Comparison of ENCODE assay signal across 33 mouse cellular contexts in the genomic region with DNA sequence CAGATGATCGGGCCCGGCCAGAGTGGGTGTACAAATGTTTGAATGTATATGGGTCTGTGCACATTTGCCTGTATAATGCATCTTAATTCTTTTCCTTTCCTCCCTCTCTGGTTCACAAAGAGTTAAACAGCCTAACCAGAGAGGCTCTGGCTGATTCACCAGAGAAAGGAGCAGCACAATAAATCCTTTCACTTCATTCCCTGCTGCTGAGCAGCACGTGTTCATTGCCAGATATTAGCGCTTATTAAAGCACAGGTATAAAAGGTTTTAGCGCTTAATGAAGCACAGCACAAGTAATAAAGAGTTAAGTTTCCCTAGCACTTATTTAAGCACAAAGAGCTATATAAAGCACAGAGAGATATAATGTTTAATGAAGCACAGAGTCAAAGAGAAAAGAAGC. TPM values are rescaled to one million over a fixed set of nuclear protein-coding genes. Genes with fewer than 3 reads are reported as not detected.
DNase-seq lines count a peak whose midpoint lies in the region; ATAC-seq and TF ChIP-seq lines count a peak whose summit lies in the region.
"Had no signal": no experiment of that assay in that cellular context is flagged by ENCODE, and none has a peak within 500 bp of the region (broad histone marks: within the 10 kb centered on the region; RNA-seq: fewer than 3 reads in every experiment).

No protein-coding gene starts in this region.

- H3K9me3 ChIP-seq in midbrain, embryonic 14.5 days (ENCODE audit: control insufficient read depth, low read length): no peaks in the 10 kb centered on the region
- no peaks in the 10 kb centered on the region for H3K9me3 ChIP-seq in midbrain, embryonic 16.5 days (replicated peaks; ENCODE audit: control insufficient read depth, low read length, poor library complexity, severe bottlenecking)
- H3K9me3 ChIP-seq: embryonic facial prominence, embryonic 12.5 days; hindbrain, embryonic 15.5 days; kidney, embryonic 15.5 days; midbrain, embryonic 13.5 days had no signal

- TF ChIP-seq EP300 in heart, adult 2 months (IDR thresholded peaks at IDR 0.05; ENCODE audit: insufficient read depth, low read depth, low read length): no peak

- H3K27me3 ChIP-seq in heart, adult 2 months (ENCODE audit: control insufficient read depth, insufficient read depth, low read length): no peaks in the 10 kb centered on the region
- no peaks in the 10 kb centered on the region for H3K27me3 ChIP-seq in midbrain, embryonic 14.5 days (ENCODE audit: control insufficient read depth, insufficient read depth, low read length)
- H3K27me3 ChIP-seq in midbrain, embryonic 16.5 days (ENCODE audit: control insufficient read depth, insufficient read depth, low read depth, low read length): no peaks in the 10 kb centered on the region
- H3K27me3 ChIP-seq: CH12.LX; embryonic facial prominence, embryonic 12.5 days; hindbrain, embryonic 15.5 days; kidney, embryonic 15.5 days; midbrain, embryonic 13.5 days had no signal

- no peaks in the 10 kb centered on the region for H3K4me1 ChIP-seq in heart, adult 2 months (ENCODE audit: control insufficient read depth, insufficient read depth, low read length)
- no peaks in the 10 kb centered on the region for H3K4me1 ChIP-seq in midbrain, embryonic 14.5 days (ENCODE audit: control insufficient read depth, insufficient read depth, low read length)
- H3K4me1 ChIP-seq in midbrain, embryonic 16.5 days (ENCODE audit: control insufficient read depth, insufficient read depth, low read length): no peaks in the 10 kb centered on the region
- H3K4me1 ChIP-seq: embryonic facial prominence, embryonic 12.5 days; hindbrain, embryonic 15.5 days; kidney, embryonic 15.5 days had no signal

- intact Hi-C loops in heart, adult 2 months (cut with DNase I): no loop called here

- no peaks in the 10 kb centered on the region for H3K79me2 ChIP-seq in heart, adult 2 months (replicated peaks; ENCODE audit: control insufficient read depth, insufficient read depth, low read length)

- H3K4me2 ChIP-seq in midbrain, embryonic 14.5 days (ENCODE audit: low read length): no peak overlapping the region
- H3K4me2 ChIP-seq in midbrain, embryonic 16.5 days (ENCODE audit: low read length): no peak overlapping the region
- H3K4me2 ChIP-seq: embryonic facial prominence, embryonic 12.5 days; hindbrain, embryonic 15.5 days; kidney, embryonic 15.5 days; midbrain, embryonic 13.5 days had no signal

- peak; percentile 13 for DNase-seq in embryo, embryonic 10 days (ENCODE audit: low spot score)
- DNase-seq in embryo, embryonic 9.5 days (ENCODE audit: extremely low spot score): no peak
- peak; percentile 42 for DNase-seq in heart, adult 11 months
- DNase-seq in heart, adult 2 months: no peak
- peak; percentile 7 for DNase-seq in midbrain, embryonic 14.5 days
- no peak for DNase-seq in cerebellum, adult 8-10 months
- no peak for DNase-seq in urinary bladder, postnatal 25 days (ENCODE audit: low spot score)
- DNase-seq: adrenal gland, adult 2 months; adrenal gland, postnatal 36 days; cerebellum, adult 9-10 months; cerebellum, postnatal 36 days; gastrocnemius, postnatal 10 days; heart, postnatal 14 days; kidney, adult 18-20 months; kidney, postnatal 25 days; liver; lung, adult 2 months; lung, postnatal 10 days; right cerebral cortex, postnatal 4 days; thymus, adult 18-20 months; thymus, postnatal 25 days had no signal

- no peak overlapping the region for H3K9ac ChIP-seq in heart, adult 2 months (ENCODE audit: low read depth, low read length)
- no peak overlapping the region for H3K9ac ChIP-seq in midbrain, embryonic 14.5 days (replicated peaks; ENCODE audit: low read length)
- no peak overlapping the region for H3K9ac ChIP-seq in midbrain, embryonic 16.5 days (ENCODE audit: low read depth, low read length)
- H3K9ac ChIP-seq: embryonic facial prominence, embryonic 12.5 days; hindbrain, embryonic 15.5 days; kidney, embryonic 15.5 days; liver, embryonic 14.5 days; midbrain, embryonic 13.5 days had no signal

- 82% methylated on average over 5 of the region's 5 CpGs for WGBS in heart, adult 2 months
- WGBS in midbrain, embryonic 14.5 days: 49% methylated on average over 5 of the region's 5 CpGs
- WGBS in midbrain, embryonic 16.5 days: 45% methylated on average over 5 of the region's 5 CpGs

- ATAC-seq in midbrain, embryonic 14.5 days (ENCODE audit: low FRiP score, low TSS enrichment): no peak
- ATAC-seq in midbrain, embryonic 16.5 days: no peak
- ATAC-seq: activated CD4-positive, CD25-positive, alpha-beta regulatory T cell, adult 4 months; midbrain, embryonic 13.5 days had no signal

- H3K36me3 ChIP-seq in heart, adult 2 months (ENCODE audit: control insufficient read depth, insufficient read depth, low read length): no peaks in the 10 kb centered on the region
- H3K36me3 ChIP-seq in midbrain, embryonic 14.5 days (ENCODE audit: control insufficient read depth, insufficient read depth, low read length): no peaks in the 10 kb centered on the region
- no peaks in the 10 kb centered on the region for H3K36me3 ChIP-seq in midbrain, embryonic 16.5 days (ENCODE audit: control insufficient read depth, insufficient read depth, low read length)
- H3K36me3 ChIP-seq: embryonic facial prominence, embryonic 12.5 days; hindbrain, embryonic 15.5 days; kidney, embryonic 15.5 days; midbrain, embryonic 13.5 days had no signal

- no peak overlapping the region for H3K4me3 ChIP-seq in heart, adult 2 months
- H3K4me3 ChIP-seq in midbrain, embryonic 14.5 days (replicated peaks; ENCODE audit: low read depth, low read length): no peak overlapping the region
- no peak overlapping the region for H3K4me3 ChIP-seq in midbrain, embryonic 16.5 days (ENCODE audit: low read depth, low read length)
- H3K4me3 ChIP-seq: embryonic facial prominence, embryonic 12.5 days; hindbrain, embryonic 15.5 days; kidney, embryonic 15.5 days; midbrain, embryonic 13.5 days had no signal

- TF ChIP-seq POLR2A in heart, adult 2 months (IDR thresholded peaks at IDR 0.05; ENCODE audit: insufficient read depth, low read depth, low read length): no peak

- H3K27ac ChIP-seq in heart, adult 2 months: no peak overlapping the region
- H3K27ac ChIP-seq in midbrain, embryonic 14.5 days (replicated peaks; ENCODE audit: low read depth, low read length): no peak overlapping the region
- no peak overlapping the region for H3K27ac ChIP-seq in midbrain, embryonic 16.5 days (ENCODE audit: low read length)
- H3K27ac ChIP-seq: embryonic facial prominence, embryonic 12.5 days; hindbrain, embryonic 15.5 days; kidney, embryonic 15.5 days; liver, embryonic 14.5 days; macrophage; midbrain, embryonic 13.5 days; stomach, postnatal 0 days had no signal

- no peak for TF ChIP-seq CTCF in heart, adult 2 months (IDR thresholded peaks at IDR 0.05)

RNA-seq across cellular contexts. Expression of a gene that starts 33.8 kb away (rescaled TPM):
- total RNA-seq in heart, adult 2 months (2021): 10 to 100 TPM; 23.6 to 36.1 TPM
- polyA plus RNA-seq in heart, adult 2 months (2012; rRNA removed): 9.0 and 12.1 TPM in 2 replicates
- polyA plus RNA-seq in midbrain, embryonic 14.5 days (2014; fragmentation: Nextera tagmentation; extraction: Ambion mirVana): 0.34 and 1.1 TPM in 2 replicates
- 0.61 and 0.78 TPM in 2 replicates for polyA plus RNA-seq in midbrain, embryonic 16.5 days (2015; fragmentation: Nextera tagmentation; extraction: Ambion mirVana)
- total RNA-seq: CH12.LX; granulocyte monocyte progenitor cell, adult 5-6 weeks; megakaryocyte-erythroid progenitor cell, adult 5-6 weeks had no signal
- polyA plus RNA-seq: activated CD4-positive, CD25-positive, alpha-beta regulatory T cell, adult 4 months; macrophage had no signal

RNA-seq across cellular contexts. Expression of a gene that starts 55.9 kb away (rescaled TPM):
- 10 to 100 TPM; 76.8 to 90.7 TPM for total RNA-seq in heart, adult 2 months (2021)
- 7.5 and 12.7 TPM in 2 replicates for polyA plus RNA-seq in heart, adult 2 months (2012; rRNA removed)
- 527 and 572 TPM in 2 replicates for polyA plus RNA-seq in midbrain, embryonic 14.5 days (2014; fragmentation: Nextera tagmentation; extraction: Ambion mirVana)
- 563 and 582 TPM in 2 replicates for polyA plus RNA-seq in midbrain, embryonic 16.5 days (2015; fragmentation: Nextera tagmentation; extraction: Ambion mirVana)

Comparison
In these comparisons a context has a peak if more than half of its experiments do, and no peak if none do; other contexts are left out.
1. DNase-seq: peak in embryo, embryonic 10 days (single experiment), heart, adult 11 months (single experiment) and midbrain, embryonic 14.5 days (single experiment); none in embryo, embryonic 9.5 days (single experiment), heart, adult 2 months (0 of 2), cerebellum, adult 8-10 months (single experiment) and urinary bladder, postnatal 25 days (single experiment).
2. RNA of a gene that starts 55.9 kb away (polyA plus RNA-seq): 563 to 582 TPM in midbrain, embryonic 16.5 days and 527 to 572 TPM in midbrain, embryonic 14.5 days; 7.5 to 12.7 TPM in heart, adult 2 months; every median in the first group is over 10 times any median in the second.